Mouse (Mus musculus): ENCODE measurements around the gene Nup188. TPM values are rescaled to one million over a fixed set of nuclear protein-coding genes. Genes with fewer than 3 reads are reported as not detected.

Nup188 gene
- polyA plus RNA-seq, 1 experiment from 2014 or later = 54.0 TPM

GRCm38 (mm10) chr2:30335324-30335723 lies 49.1 kb downstream of the Nup188 start:
- no peaks in the 10 kb centered on the region for H3K4me1 ChIP-seq (ENCODE audit: control insufficient read depth, insufficient read depth, low read length)
- H3K27ac ChIP-seq (replicated peaks; ENCODE audit: low read depth, low read length) = no peak overlapping the region
- H3K27me3 ChIP-seq (ENCODE audit: control insufficient read depth, insufficient read depth, low read length) = no peaks in the 10 kb centered on the region
- no peak overlapping the region for H3K9ac ChIP-seq (replicated peaks; ENCODE audit: low read length)
- H3K36me3 ChIP-seq (replicated peaks; ENCODE audit: control insufficient read depth, insufficient read depth, low read depth, low read length) = peaks cover 28% of the 10 kb centered on the region
- H3K4me2 ChIP-seq (ENCODE audit: low read depth, low read length) = no peak overlapping the region
- no peak overlapping the region for H3K4me3 ChIP-seq (ENCODE audit: low read depth, low read length)
- no peaks in the 10 kb centered on the region for H3K9me3 ChIP-seq (replicated peaks; ENCODE audit: control insufficient read depth, low read length)
- ATAC-seq (replicated peaks; ENCODE audit: insufficient number of reproducible peaks, low FRiP score, low TSS enrichment, low read depth) (no peak), DNase-seq (ENCODE audit: low spot score) (no peak)
- WGBS = 95% methylated on average over 2 of the region's 2 CpGs

- peaks cover 21% of the 10 kb centered on the region for H3K36me3 ChIP-seq (replicated peaks; ENCODE audit: control insufficient read depth, insufficient read depth, low read depth, low read length)
Measured at GRCm38 (mm10) chr2:30336174-30336915, 50.1 kb downstream of the Nup188 start.

GRCm38 (mm10) chr2:30337179-30337578 lies 51.0 kb downstream of the Nup188 start:
- H3K27me3 ChIP-seq (ENCODE audit: control insufficient read depth, insufficient read depth, low read length) = no peaks in the 10 kb centered on the region
- H3K4me2 ChIP-seq (ENCODE audit: low read depth, low read length) = no peak overlapping the region
- DNase-seq (ENCODE audit: low spot score) (no peak), ATAC-seq (replicated peaks; ENCODE audit: insufficient number of reproducible peaks, low FRiP score, low TSS enrichment, low read depth) (no peak)
- no peaks in the 10 kb centered on the region for H3K4me1 ChIP-seq (ENCODE audit: control insufficient read depth, insufficient read depth, low read length)
- no peak overlapping the region for H3K27ac ChIP-seq (replicated peaks; ENCODE audit: low read depth, low read length)
- H3K4me3 ChIP-seq (ENCODE audit: low read depth, low read length) = no peak overlapping the region
- no peaks in the 10 kb centered on the region for H3K9me3 ChIP-seq (replicated peaks; ENCODE audit: control insufficient read depth, low read length)
- peaks cover 21% of the 10 kb centered on the region for H3K36me3 ChIP-seq (replicated peaks; ENCODE audit: control insufficient read depth, insufficient read depth, low read depth, low read length)
- H3K9ac ChIP-seq (replicated peaks; ENCODE audit: low read length) = no peak overlapping the region
- WGBS = 88% methylated on average over 12 of the region's 12 CpGs

More at GRCm38 (mm10) chr2:30336174-30336915, 50.1 kb downstream of the Nup188 start:
- H3K4me3 ChIP-seq (ENCODE audit: low read depth, low read length) = no peak overlapping the region
- H3K4me1 ChIP-seq (ENCODE audit: control insufficient read depth, insufficient read depth, low read length) = no peaks in the 10 kb centered on the region
- H3K4me2 ChIP-seq (ENCODE audit: low read depth, low read length) = no peak overlapping the region
- H3K9ac ChIP-seq (replicated peaks; ENCODE audit: low read length) = no peak overlapping the region
- DNase-seq (ENCODE audit: low spot score) = no peak
- WGBS = 87% methylated on average over 16 of the region's 16 CpGs
- no peak for ATAC-seq (replicated peaks; ENCODE audit: insufficient number of reproducible peaks, low FRiP score, low TSS enrichment, low read depth)
- no peak overlapping the region for H3K27ac ChIP-seq (replicated peaks; ENCODE audit: low read depth, low read length)
- H3K9me3 ChIP-seq (replicated peaks; ENCODE audit: control insufficient read depth, low read length) = no peaks in the 10 kb centered on the region
- H3K27me3 ChIP-seq (ENCODE audit: control insufficient read depth, insufficient read depth, low read length) = no peaks in the 10 kb centered on the region

- peaks cover 28% of the 10 kb centered on the region for H3K36me3 ChIP-seq (replicated peaks; ENCODE audit: control insufficient read depth, insufficient read depth, low read depth, low read length)
- ATAC-seq (replicated peaks; ENCODE audit: insufficient number of reproducible peaks, low FRiP score, low TSS enrichment, low read depth) (no peak), DNase-seq (ENCODE audit: low spot score) (no peak)
- no peaks in the 10 kb centered on the region for H3K9me3 ChIP-seq (replicated peaks; ENCODE audit: control insufficient read depth, low read length)
- 84% methylated on average over 3 of the region's 3 CpGs for WGBS
- no peak overlapping the region for H3K27ac ChIP-seq (replicated peaks; ENCODE audit: low read depth, low read length)
- H3K4me1 ChIP-seq (ENCODE audit: control insufficient read depth, insufficient read depth, low read length) = no peaks in the 10 kb centered on the region
- no peak overlapping the region for H3K9ac ChIP-seq (replicated peaks; ENCODE audit: low read length)
- H3K4me2 ChIP-seq (ENCODE audit: low read depth, low read length) = no peak overlapping the region
- H3K4me3 ChIP-seq (ENCODE audit: low read depth, low read length) = no peak overlapping the region
- no peaks in the 10 kb centered on the region for H3K27me3 ChIP-seq (ENCODE audit: control insufficient read depth, insufficient read depth, low read length)
Measured at GRCm38 (mm10) chr2:30342061-30342460, 55.9 kb downstream of the Nup188 start.

- Histone ChIP-seq H3K4me2 (ENCODE audit: low read depth, low read length) (no peak overlapping the region), H3K27ac (replicated peaks; ENCODE audit: low read depth, low read length) (no peak overlapping the region), H3K9me3 (replicated peaks; ENCODE audit: control insufficient read depth, low read length) (no peaks in the 10 kb centered on the region), H3K27me3 (ENCODE audit: control insufficient read depth, insufficient read depth, low read length) (no peaks in the 10 kb centered on the region), H3K9ac (replicated peaks; ENCODE audit: low read length) (no peak overlapping the region), H3K4me3 (ENCODE audit: low read depth, low read length) (no peak overlapping the region), H3K4me1 (ENCODE audit: control insufficient read depth, insufficient read depth, low read length) (no peaks in the 10 kb centered on the region), H3K36me3 (replicated peaks; ENCODE audit: control insufficient read depth, insufficient read depth, low read depth, low read length) (peaks cover 28% of the 10 kb centered on the region)
- ATAC-seq (replicated peaks; ENCODE audit: insufficient number of reproducible peaks, low FRiP score, low TSS enrichment, low read depth) (no peak), DNase-seq (ENCODE audit: low spot score) (no peak)
- WGBS = 92% methylated on average over 7 of the region's 7 CpGs
Measured at GRCm38 (mm10) chr2:30342544-30342943, 56.3 kb downstream of the Nup188 start.

- WGBS = 87% methylated on average over 14 of the region's 14 CpGs
- H3K27ac ChIP-seq (replicated peaks; ENCODE audit: low read depth, low read length) = no peak overlapping the region
Measured at GRCm38 (mm10) chr2:30343601-30344137, 57.5 kb downstream of the Nup188 start.

GRCm38 (mm10) chr2:30345971-30346676 lies 59.9 kb downstream of the Nup188 start:
- Histone ChIP-seq H3K36me3 (replicated peaks; ENCODE audit: control insufficient read depth, insufficient read depth, low read depth, low read length) (peaks cover 23% of the 10 kb centered on the region), H3K27ac (replicated peaks; ENCODE audit: low read depth, low read length) (no peak overlapping the region), H3K27me3 (ENCODE audit: control insufficient read depth, insufficient read depth, low read length) (no peaks in the 10 kb centered on the region), H3K4me1 (ENCODE audit: control insufficient read depth, insufficient read depth, low read length) (no peaks in the 10 kb centered on the region), H3K4me2 (ENCODE audit: low read depth, low read length) (no peak overlapping the region), H3K9me3 (replicated peaks; ENCODE audit: control insufficient read depth, low read length) (no peaks in the 10 kb centered on the region), H3K9ac (replicated peaks; ENCODE audit: low read length) (no peak overlapping the region), H3K4me3 (ENCODE audit: low read depth, low read length) (no peak overlapping the region)
- ATAC-seq (replicated peaks; ENCODE audit: insufficient number of reproducible peaks, low FRiP score, low TSS enrichment, low read depth) = no peak
- DNase-seq (ENCODE audit: low spot score) = no peak
- 82% methylated on average over 7 of the region's 7 CpGs for WGBS

More at GRCm38 (mm10) chr2:30343601-30344137, 57.5 kb downstream of the Nup188 start:
- DNase-seq (ENCODE audit: low spot score) (no peak), ATAC-seq (replicated peaks; ENCODE audit: insufficient number of reproducible peaks, low FRiP score, low TSS enrichment, low read depth) (no peak)
- Histone ChIP-seq H3K9me3 (replicated peaks; ENCODE audit: control insufficient read depth, low read length) (no peaks in the 10 kb centered on the region), H3K4me3 (ENCODE audit: low read depth, low read length) (no peak overlapping the region), H3K4me1 (ENCODE audit: control insufficient read depth, insufficient read depth, low read length) (no peaks in the 10 kb centered on the region), H3K27me3 (ENCODE audit: control insufficient read depth, insufficient read depth, low read length) (no peaks in the 10 kb centered on the region), H3K4me2 (ENCODE audit: low read depth, low read length) (no peak overlapping the region), H3K36me3 (replicated peaks; ENCODE audit: control insufficient read depth, insufficient read depth, low read depth, low read length) (peaks cover 28% of the 10 kb centered on the region), H3K9ac (replicated peaks; ENCODE audit: low read length) (no peak overlapping the region)

- DNase-seq (ENCODE audit: low spot score) (no peak), ATAC-seq (replicated peaks; ENCODE audit: insufficient number of reproducible peaks, low FRiP score, low TSS enrichment, low read depth) (no peak)
- H3K27me3 ChIP-seq (ENCODE audit: control insufficient read depth, insufficient read depth, low read length) = no peaks in the 10 kb centered on the region
- H3K36me3 ChIP-seq (replicated peaks; ENCODE audit: control insufficient read depth, insufficient read depth, low read depth, low read length) = peaks cover 16% of the 10 kb centered on the region
- H3K27ac ChIP-seq (replicated peaks; ENCODE audit: low read depth, low read length) = no peak overlapping the region
- no peaks in the 10 kb centered on the region for H3K9me3 ChIP-seq (replicated peaks; ENCODE audit: control insufficient read depth, low read length)
- no peaks in the 10 kb centered on the region for H3K4me1 ChIP-seq (ENCODE audit: control insufficient read depth, insufficient read depth, low read length)
- WGBS = 83% methylated on average over 6 of the region's 6 CpGs
- H3K4me3 ChIP-seq (ENCODE audit: low read depth, low read length) = no peak overlapping the region
- H3K4me2 ChIP-seq (ENCODE audit: low read depth, low read length) = no peak overlapping the region
- no peak overlapping the region for H3K9ac ChIP-seq (replicated peaks; ENCODE audit: low read length)
Measured at GRCm38 (mm10) chr2:30349196-30349595, 63.0 kb downstream of the Nup188 start.

All from embryonic facial prominence, embryonic 11.5 days (tissue).